Mouse (Mus musculus) gastrocnemius, postnatal 14 days (tissue): ENCODE results near the gene Lnx1. TPM values are rescaled to one million over a fixed set of nuclear protein-coding genes. Genes with fewer than 3 reads are reported as not detected.

ENCODE experiments used
- total RNA-seq, 2 experiments: library from RNA; stranded (reverse); gene quantifications; 2 replicates each; pipeline ENCODE4 v1.2.3; 2021

The Lnx1 gene
- total RNA-seq, 2 experiments from 2014 or later: 1.3 to 3.7 TPM

Other genes starting within 250 kb of the Lnx1 start
- 10 to 100 TPM; 10.2 to 11.3 TPM for gene Scfd2, start 171.2 kb downstream of the Lnx1 start, total RNA-seq
- 10 to 100 TPM; 22.6 to 24.4 TPM for gene Fip1l1, start 167.5 kb downstream of the Lnx1 start, total RNA-seq